Mouse (Mus musculus) right cerebral cortex, postnatal 4 days (tissue): ENCODE measurements around the gene Tmem102.

Experiments used
- DNase-seq: peaks from one replicate; pipeline ENCODE4 v3.0.0-alpha.2; 2022

The Tmem102 gene

DNA sequence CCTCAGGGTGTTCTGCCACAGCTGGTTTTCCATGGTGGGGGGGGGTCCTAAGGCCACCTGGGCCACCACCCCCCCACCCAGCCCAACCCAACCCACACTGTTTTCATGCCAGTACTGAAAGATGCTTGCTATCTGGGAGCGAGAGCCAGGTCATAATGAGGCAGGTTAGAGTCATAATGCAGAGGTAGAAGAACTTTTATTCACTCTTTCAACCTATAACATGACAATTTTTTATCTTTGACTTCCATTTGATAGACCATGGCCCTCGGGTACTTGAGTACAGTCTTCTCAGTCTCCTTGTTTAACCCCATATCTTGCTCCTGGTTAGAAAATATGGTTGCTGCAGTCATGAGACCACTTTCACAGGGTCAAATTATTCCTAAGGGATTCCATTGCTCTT lies 12.9 kb upstream of the Tmem102 start, which contains the start of gene Spem2:
TSS of gene Spem2 (minus strand) at position 101 of the 400 bp plus-strand sequence.
- no peak for DNase-seq

DNA sequence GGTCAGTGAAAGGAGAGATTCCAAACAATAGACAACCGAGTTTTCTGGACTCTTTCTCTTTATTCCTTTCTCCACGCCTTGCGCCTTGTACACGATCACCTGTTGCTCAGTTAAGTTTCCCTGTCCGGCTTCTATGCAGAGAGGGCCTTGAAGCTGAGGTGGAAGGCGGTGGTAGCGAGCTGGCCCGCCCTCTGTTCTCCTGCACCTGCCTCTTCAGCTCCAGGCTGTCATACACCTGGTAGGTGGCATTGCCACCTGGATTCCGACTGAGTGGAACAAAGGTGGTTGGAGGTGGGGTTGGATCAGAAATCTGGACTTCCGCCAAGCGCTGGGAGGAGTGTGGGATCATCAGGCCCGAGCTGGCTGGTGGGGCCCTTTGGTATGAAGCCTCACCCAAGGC lies 11.1 kb upstream of the Tmem102 start:
- DNase-seq: no peak

DNA sequence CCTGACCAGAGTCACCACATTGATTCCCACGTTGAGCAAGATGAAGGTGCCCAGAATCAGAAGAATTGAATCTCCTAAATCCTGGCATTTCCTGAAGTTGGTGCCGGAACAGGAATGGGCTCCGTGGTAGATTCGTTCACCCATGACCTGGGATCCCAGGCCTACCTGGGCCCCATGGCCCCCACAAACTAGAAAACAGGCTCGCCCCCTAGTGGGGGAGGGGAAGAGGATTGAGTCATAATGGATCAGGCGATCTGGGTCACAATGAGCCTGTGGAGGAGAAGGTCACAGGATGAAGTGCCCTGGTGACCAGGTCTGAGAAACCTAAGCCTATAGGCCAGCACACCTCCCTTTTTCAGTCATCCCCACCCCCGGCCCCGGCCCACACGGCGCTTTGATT lies 9.7 kb upstream of the Tmem102 start, which contains the start of gene Gm39566:
TSS of gene Gm39566 (minus strand) at position 144 of the 400 bp plus-strand sequence.
- no peak for DNase-seq

DNA sequence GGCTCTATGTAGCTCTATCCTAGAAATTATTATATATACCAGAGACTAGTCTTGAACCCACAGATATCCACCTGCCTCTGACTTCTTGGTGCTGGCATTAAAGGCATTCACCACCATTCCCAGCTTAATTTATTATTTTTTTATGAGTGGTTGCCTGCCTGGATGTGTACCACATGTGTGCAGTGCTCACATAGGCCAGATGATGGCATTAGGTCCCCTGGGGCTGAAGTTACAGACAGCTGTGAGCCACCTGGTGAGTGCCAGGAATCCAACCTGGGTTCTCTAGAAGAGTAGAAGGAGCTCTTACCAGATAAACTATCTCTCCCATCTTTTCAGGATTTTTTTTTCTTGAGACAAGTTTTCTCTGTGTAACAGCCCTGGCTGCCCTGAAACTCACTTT lies 4.9 kb upstream of the Tmem102 start:
- DNase-seq: no peak

DNA sequence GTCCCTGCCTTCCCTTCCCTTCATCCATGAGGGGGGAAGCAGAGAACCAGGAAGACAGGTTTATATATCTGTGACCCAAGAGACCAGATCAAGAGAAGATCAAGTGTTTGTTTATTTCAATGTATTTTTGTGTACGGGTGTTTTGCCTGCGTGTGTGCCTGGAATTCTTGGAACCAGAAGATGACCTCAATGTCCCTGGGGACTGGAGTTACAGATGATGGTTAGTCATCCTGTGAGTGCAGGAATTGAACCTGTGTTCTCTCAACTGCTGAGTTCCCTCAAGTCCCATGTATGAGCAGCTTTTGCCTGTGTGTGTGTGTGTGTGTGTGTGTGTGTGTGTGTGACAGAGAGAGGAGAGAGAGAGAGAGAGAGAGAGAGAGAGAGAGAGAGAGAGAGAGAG lies 2.2 kb upstream of the Tmem102 start:
- DNase-seq: no peak

DNA sequence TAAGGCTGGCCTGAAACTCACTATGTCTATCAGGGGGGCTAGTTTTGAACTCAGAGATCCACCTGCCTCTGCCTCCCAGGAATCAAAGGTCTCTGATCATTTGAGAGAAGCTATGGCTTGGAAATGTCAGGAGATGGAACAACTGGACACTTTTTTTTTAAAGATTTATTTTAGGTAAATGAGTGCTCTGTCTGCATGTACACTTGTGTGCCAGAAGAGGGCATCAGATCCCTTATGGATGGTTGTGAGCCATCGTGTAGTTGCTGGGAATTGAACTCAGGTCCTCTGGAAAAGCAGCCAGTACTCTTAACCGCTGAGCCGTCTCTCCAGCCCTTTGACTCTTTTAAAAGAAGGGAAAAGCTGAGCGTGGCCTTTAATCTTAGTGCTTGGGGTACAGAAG lies 954 bp upstream of the Tmem102 start:
- DNase-seq: no peak

DNA sequence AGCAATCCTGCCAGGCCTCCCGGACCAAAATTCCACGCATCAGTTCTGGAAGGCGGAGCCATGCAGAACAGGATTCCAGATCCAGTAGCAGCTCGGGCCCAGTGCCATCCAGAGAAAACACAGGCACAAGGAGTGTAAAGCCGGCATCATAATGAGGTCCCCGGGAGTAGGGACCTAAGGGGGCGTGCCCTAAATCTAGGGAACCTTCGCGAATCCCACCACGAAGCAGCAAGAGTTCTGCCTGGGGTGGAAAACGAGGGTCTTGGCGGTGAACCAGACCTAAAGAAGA lies 828 bp downstream of the Tmem102 start:
- no peak for DNase-seq

DNA sequence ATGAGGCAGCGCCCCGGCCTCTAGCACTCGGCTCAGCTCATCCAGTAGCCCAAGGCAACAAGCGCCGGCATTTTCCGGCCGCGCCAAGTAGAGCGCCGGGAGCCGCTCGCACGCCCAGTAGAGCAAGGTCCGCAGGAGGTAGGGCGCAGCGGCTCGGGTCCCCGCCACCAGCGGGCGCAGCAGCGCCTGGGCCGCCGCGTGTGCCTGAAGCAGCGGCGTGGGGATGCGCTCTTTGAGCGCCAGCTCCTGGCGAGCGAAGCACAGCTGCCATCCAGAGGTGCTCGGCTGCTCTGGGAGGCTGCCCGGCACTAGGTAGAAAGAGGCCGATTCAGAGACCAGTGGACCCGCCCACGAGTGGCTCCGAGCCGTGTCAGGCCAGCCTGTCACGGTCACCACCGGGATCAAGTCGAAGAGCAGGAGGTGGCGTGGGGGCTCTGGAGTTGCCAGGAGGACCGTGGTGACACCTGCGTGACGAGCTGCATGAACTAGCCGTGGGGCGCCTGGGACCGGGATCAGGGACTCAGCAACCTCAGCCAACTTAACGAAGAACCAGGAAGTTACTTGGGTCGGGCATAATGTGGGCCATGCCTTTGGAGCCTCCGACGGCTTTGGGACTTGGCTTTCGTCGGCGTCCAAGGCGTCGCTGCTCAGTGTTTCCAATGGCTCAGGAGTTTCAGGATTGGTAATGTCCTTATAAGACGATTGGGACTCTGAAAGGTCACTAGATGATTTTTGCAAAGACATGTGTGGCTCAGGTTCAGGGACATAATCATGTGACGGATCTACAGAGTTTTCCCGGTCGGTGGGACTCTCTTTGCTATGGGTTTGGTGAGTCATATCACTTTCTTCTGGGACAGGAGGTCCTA lies 1.4 kb downstream of the Tmem102 start:
- peak; percentile 62 for DNase-seq

DNA sequence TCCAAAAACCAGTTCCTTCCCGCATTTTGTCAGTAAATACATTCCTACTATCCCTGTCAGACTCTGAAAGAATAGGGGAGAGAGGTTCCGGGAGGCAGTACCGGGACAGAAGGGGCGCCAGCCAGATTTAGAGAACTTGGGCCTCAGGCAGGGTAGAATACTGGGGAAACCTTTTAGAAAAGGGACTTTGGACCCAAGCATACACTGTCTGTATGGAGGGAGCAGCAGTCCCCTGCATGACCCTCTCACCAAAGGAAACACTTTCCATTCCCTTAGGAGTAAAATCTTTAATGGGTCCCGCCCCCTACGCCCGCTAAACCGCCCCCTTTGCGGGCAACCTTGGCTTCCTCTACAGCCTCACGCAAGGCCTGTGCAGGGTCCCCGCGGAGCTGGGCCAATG lies 2.1 kb downstream of the Tmem102 start:
- no peak for DNase-seq

DNA sequence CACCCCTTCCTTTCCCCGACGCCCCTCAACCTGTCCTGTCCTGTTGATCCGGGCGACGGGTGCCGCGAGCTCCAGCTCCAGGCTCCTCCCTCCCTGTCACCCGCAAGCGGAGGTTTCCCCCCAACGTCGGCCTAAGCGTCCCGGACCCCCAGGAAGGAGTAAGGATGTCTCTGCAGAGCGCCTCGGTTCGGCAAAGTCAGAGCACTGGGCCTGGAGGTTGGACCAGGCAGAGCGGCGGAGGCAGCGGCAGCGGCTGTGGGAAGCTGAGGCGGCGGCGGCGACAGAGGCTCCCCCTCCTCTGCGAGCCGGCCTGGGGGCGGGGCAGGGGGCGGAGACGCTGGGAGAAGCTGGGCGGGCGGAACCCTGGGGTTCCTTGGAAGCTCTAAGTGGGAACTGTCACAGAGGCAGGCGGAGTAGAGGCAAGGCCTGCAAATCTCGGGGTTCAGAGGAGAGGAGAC lies 2.7 kb downstream of the Tmem102 start:
- DNase-seq: peak; percentile 81

DNA sequence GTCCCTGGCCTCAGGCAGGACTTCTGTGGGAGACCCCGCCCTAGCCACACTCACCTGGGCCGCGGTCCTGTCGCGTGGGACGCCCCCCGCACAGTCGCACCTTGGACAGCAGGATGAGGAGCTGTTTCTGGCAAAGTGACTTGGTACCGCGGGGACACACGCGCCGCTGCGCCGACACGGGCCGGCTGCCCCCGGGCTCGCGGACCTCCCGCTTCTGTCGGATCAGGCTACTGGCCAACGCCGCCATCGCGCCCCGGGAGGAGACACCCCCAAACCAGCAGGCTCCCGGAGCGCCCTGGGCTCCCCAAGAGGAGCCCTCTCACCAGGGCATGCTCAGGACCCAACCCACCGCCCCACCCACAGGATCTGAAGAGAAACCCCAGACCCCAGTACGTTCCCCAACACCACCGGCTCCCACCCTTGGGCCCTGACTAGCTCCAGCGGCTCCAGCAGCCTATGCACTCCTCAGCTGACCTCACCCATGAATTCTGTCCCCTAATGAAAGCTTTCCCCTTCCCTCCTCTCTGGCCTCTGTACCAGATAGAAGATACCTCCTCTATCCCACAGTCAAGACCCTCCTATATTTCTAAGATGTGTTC lies 3.9 kb downstream of the Tmem102 start, which contains the start of gene Fgf11:
TSS of gene Fgf11 (minus strand) at position 479 of the 599 bp plus-strand sequence.
- DNase-seq: no peak

DNA sequence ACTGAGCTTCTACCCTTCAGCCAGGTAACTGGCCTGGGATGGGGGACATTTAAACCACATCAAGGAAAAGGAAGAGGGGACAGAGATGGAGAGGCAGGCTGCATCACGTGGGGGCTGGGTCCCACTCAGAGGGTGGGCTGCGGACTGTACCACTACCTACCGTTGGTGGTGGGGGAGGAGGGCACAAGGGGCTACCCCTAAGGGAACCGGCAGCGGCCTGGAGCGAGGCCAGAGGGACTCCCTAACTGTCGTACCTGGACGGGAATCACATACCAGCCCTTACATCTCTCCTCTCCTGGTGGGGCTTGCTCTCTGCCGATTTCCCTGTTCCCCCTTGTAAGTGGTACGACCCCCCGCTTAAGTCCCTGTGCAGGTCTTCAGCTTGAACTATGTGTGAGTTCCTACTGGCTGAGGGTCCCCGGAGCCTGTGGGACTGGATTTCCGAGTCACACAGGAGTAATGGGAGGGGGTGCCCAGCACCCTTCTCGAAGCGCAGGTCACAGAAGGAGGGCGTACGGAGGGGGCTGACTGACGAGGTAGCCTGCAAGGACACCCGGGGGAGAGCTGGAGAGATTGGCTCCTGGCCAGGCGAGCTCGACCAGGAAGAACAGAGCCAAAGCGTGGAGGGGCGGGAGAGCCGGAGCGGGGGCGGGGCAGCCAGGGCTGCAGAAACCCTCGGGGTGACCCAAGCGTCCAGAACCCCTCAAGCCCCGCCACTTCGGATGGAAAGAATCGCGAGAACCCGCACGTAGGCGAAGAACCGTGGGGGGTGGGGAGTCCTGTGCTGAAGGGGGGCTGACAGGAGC lies 4.8 kb downstream of the Tmem102 start:
- DNase-seq: peak; percentile 84

DNA sequence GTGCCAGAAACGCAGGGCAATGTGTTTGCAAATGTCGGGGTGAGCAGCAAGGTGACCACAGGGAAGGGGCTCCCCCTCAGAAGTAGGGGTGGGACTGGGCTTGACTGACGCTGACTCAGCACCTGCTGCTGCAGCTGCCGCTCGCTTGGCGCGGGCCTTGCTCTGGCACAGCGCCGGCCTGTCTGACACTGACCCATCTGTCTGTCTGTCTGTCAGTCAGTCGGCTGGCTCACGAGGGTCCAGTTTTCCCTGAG lies 5.4 kb downstream of the Tmem102 start:
- DNase-seq: peak; percentile 74

DNA sequence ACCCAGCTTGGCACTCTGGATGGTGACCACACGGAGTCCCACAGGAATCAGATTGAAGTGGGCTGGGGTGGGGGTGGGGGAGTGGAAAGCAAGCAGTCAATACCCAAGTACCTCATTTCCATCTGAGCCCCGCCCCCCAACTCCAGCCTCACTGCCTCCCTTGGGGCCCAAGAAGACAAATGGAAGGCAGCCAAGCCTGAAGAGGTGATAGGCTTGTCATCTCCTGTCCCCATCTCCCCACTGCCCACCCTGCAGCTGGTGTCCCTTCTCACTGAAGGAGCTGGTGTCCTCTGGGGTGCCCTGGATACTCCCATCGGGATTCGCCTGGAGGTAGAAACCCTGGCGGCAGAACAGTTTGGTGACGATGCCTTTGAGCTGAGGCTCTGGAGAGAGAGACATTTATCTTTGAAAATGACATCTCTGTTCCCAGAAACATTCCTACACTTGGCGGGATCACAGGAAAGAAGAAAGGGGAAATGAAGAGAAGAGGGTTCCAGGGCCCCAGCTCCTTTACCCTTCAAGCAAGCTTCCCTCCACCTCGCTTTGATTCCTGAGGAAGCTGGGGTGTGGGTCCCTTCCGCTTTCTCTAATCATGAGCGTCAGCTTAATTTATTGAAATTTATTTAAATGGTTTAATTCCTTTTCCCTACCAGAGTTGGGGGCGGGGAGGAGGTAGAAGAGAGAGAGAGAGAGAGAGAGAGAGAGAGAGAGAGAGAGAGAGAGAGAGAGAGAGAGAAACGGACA lies 5.9 kb downstream of the Tmem102 start:
- DNase-seq: no peak

DNA sequence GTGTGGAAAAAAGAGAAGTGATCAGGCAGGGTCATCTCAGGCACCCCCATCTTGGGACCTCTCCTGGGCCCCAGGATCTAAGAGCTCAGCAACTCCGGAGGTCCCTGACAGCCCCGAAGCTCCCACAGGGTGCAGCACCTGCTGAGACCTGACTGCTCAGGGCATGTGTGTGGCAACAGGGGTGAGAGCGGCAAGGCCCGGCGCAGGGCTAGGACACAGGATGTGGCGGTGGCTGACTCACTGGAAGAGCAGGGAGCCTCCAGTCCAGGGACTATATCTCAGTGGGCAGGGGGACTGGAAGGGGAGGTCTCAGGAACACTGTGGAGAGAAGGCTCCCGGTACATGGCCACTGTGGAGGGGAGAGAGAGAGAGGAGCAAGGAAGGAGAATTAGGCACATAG lies 7.5 kb downstream of the Tmem102 start:
- DNase-seq: no peak

DNA sequence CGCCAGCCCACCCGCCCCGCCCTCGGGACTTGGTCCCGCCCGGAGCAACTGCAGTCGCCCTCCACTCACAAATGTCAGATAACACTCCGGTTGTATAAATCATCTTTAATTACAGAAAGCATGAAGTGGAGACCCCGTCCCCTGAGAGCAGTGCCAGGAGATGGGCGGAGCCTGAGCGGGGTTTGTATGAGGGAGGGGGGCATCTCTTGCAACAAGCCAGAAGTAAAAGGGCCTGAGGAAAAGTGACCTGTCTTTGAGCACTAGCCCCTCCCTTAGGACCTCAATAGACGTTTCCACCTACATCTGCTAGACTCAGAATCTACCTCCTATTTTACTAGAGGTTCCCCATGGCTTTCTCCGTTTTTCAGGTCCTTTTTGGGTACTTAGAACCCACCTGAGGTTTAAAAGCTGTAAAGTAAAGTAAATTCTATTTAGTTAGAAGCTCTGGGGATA lies 9.4 kb downstream of the Tmem102 start:
- DNase-seq: no peak

DNA sequence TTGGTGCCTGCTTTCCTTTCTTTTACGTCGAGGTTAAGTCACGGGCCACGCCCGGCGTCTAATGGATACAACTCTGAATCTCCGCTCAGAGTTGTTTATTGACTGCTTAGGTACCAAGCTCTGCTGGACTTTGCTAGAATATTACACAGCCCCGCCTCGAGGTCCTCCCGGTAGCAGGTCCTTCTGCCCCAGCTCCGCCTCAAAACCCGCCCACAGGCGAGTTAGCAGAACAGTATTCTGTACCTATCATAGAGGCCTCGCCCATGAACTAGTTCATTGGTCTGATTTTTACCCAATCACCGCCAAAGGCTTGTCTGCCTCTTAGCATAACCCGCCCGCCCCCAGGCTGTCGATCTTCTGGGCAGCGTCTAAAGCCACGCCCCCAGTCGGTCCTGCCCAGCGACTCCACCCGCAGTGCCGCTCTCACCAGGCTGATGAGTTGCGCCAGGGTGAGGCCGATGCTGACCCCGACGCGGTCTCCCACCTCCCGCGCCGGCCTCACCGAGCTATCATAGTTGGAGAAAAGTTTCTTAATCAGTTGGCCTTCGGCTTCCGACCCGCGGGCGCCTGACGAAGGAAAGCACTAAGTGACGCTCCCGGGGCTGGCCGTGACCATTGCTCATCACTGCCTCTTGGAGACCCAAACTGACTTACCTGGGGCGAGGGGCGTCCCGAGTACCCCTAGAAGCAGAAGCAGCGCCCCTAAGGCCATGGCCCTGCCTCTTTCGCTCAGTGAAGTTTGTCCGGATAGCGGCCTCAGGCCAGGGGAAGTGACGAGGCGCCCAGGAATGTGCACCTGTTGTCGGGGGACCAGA lies 10.0 kb downstream of the Tmem102 start, which contains the start of gene Chrnb1:
TSS of gene Chrnb1 (minus strand) at position 776 of the 815 bp plus-strand sequence.
- DNase-seq: peak; percentile 79

DNA sequence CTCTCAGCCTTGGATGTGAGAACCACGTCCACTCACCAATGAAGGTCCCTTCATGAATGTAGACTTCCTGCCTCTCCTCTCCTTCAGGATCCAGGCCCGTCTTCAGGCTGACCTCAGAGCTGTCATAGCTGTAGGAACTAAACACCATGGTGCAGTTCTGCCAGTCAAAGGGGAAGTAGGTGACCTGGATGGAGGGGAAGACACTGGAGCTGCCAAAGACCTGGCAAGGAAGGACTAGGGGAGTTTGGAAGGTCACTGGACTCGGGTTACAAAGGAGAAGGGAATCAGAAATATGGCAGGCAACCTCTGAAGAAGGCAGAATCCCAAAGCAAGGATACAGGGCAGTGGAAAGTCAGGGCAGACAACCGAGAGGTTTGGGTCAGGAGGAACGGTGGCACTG lies 12.0 kb downstream of the Tmem102 start:
- no peak for DNase-seq

DNA sequence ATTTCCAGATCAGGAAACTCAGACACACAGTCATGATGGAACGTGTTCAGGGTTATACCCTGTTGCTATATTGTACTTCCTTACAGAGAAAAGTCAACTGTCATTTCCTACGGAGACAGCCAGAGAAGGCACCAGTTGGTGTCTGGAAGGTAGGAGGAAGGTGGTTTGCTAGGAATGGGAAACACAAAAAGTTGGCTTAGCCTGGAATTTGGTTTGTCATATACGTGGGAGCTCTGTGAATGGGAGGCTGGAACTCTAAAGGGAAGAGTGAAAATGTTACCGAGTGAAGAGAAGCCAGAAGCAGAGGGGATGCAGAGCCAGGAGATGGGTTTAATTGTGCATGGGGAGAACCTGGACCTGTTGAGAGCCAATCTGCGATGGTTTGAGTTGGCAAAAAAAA lies 14.0 kb downstream of the Tmem102 start:
- DNase-seq: no peak

DNA sequence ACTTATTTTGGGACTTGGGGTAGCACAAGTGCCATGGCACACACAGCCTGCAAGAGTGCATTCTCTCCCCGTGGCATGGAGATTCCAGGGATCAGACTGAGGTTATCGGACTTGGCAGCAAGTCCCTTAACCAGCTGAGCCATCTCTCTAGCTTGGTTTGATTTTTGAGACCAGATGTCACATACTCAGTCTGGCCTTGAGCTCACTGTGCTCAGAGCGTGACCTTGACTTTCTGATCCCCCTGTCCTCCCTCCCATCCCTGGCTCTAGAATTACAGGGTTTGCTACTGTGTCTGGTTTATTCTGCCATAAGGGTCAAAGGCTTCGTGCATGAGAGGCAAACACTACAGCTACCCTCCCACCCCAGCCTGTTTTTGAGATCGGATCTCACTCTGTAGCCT lies 16.0 kb downstream of the Tmem102 start:
- no peak for DNase-seq

DNA sequence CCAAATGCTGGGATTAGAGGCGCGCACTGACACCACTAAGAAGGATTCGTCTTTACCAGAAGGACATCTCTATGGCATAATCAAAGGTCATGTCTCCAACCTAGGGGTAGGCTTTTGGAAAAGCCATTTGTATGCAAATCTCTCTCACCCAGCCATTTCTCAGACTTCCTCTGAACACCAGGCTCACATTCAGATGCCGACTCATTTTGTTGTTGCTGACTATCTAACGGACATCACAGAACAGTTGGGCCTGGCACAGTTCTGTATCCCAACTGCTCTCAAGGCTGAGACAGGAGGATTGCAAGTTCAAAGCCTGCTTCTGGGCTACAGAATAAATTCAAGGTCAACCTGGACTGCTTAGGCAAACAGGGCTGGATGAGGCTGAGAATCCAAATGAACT lies 18.1 kb downstream of the Tmem102 start:
- DNase-seq: no peak

DNA sequence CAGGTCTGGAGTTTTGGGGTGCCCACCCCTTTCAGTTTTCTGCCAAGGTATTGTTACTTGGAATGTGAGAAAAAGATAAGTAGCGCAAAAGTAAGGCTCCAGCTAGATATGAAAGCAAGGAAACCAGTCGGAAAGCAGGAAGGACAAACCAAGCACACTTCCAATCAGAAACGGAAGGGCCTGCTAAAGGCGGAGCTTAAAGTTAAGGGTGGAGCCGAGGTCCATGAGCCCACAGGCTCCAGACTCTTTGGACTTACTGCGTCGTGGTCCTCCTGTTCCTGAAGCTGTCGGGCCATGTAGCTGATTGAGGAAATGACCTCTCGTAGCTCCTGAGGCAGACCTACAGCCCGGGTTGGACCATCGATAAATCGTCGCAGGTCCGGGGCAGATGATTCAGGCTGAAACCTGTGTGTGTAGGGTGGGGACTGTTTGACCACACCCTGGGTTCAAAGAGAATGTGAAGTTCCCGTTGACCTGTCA lies 20.6 kb downstream of the Tmem102 start:
- DNase-seq: no peak
